Mouse (Mus musculus) liver, postnatal 0 days (tissue): ENCODE data around the gene Ndufb4. TPM values are rescaled to one million over a fixed set of nuclear protein-coding genes. Genes with fewer than 3 reads are reported as not detected.

Experiments used
- ATAC-seq: fragments of 200-750 bp; cut with Nextera tagmentation; 2 replicates; pipeline ENCODE4 v1.8.0; 2017; ENCODE audit warnings: mild to moderate bottlenecking, moderate library complexity
- DNase-seq: peaks from one replicate; pipeline ENCODE4 v3.0.0-alpha.2; 2016
- H3K27ac ChIP-seq: fragments of 300-500 bp; sonication (generic); 2 replicates; pipeline ENCODE4 v1.5.1; 2014; ENCODE audit warnings: antibody characterized with exemption, moderate library complexity, mild to moderate bottlenecking, low read depth
- H3K27me3 ChIP-seq: fragments of 300-500 bp; sonication (generic); 2 replicates; pipeline ENCODE4 v1.6.1; 2014; ENCODE audit warnings: low read length, control low read depth, mixed read lengths; ENCODE audit not compliant: insufficient read depth
- H3K36me3 ChIP-seq: fragments of 300-500 bp; sonication (generic); replicated peaks from 2 replicates; pipeline ENCODE4 v1.6.1; 2014; ENCODE audit warnings: mild to moderate bottlenecking, control low read depth, low read length, moderate library complexity, mixed read lengths; ENCODE audit not compliant: insufficient read depth
- H3K4me1 ChIP-seq: fragments of 300-500 bp; sonication (generic); 2 replicates; pipeline ENCODE4 v1.6.1; 2014; ENCODE audit warnings: antibody characterized with exemption, mild to moderate bottlenecking, control low read depth; ENCODE audit not compliant: insufficient read depth
- H3K4me2 ChIP-seq: fragments of 300-500 bp; sonication (generic); 2 replicates; pipeline ENCODE4 v1.6.1; 2014; ENCODE audit warnings: low read depth, mild to moderate bottlenecking, low read length, moderate library complexity, mixed read lengths
- H3K4me3 ChIP-seq: fragments of 300-500 bp; sonication (generic); 2 replicates; pipeline ENCODE4 v1.5.1; 2014; ENCODE audit warnings: low read depth, low read length
- H3K9ac ChIP-seq: fragments of 300-500 bp; sonication (generic); replicated peaks from 2 replicates; pipeline ENCODE4 v1.6.1; 2014; ENCODE audit warnings: mild to moderate bottlenecking, moderate library complexity
- H3K9me3 ChIP-seq: fragments of 300-500 bp; sonication (generic); 2 replicates; pipeline ENCODE4 v1.6.1; 2016; ENCODE audit warnings: mild to moderate bottlenecking, control low read depth, low read length, mixed read lengths
- CTCF ChIP-seq: sonication (generic); IDR thresholded peaks from 2 replicates; pipeline ENCODE4 v1.5.1; 2016; ENCODE audit warnings: antibody characterized with exemption, low read depth
- EP300 ChIP-seq: IDR thresholded peaks from 2 replicates; pipeline ENCODE4 v1.6.1; 2016; ENCODE audit warnings: antibody characterized with exemption, low read depth, mild to moderate bottlenecking
- WGBS: fragments of 180-500 bp; shearing (Covaris S2); extraction: QIAGEN DNeasy Blood & Tissue Kit; methylation state at CpG from one replicate; pipeline ENCODE4 v1.1.7; 2014; ENCODE audit not compliant: insufficient replicate concordance; 5-methylcytosine and 5-hydroxymethylcytosine counted together
- polyA plus RNA-seq: library from polyadenylated mRNA; unstranded; fragments of >200 nt; fragmentation: Nextera tagmentation; extraction: Ambion mirVana; gene quantifications from 2 replicates; pipeline ENCODE4 v1.2.1, GENCODE M21; 2015

Gene Ndufb4
- polyA plus RNA-seq, 1 experiment from 2014 or later = 67.3 TPM

DNA sequence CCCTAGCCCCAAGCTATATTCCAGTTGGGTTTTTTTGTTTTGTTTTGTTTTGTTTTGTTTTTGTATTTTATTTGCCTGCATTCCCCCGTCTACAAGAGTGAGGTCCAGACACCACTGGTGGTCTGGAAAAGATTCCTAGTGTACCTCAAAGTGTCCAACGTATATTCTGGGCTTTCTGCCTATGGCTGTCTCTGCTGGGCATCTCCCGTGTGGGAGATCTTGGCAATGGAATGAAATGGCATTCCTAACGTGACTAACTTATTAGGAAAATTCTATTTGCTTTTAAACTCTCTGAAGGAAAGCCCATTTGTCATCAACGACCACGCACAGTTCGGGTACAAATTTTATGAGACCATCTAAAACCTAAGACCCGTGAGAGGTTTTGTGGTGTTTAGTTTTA lies 38.8 kb downstream of the Ndufb4 start:
- no peaks in the 10 kb centered on the region for H3K9me3 ChIP-seq
- H3K36me3 ChIP-seq = peaks cover 2% of the 10 kb centered on the region; the same call in 1 of the 2 replicates
- H3K4me3 ChIP-seq = no peak overlapping the region
- H3K4me1 ChIP-seq = no peaks in the 10 kb centered on the region
- no peak for ATAC-seq
- no peaks in the 10 kb centered on the region for H3K27me3 ChIP-seq
- no peak for DNase-seq
- H3K9ac ChIP-seq = no peak overlapping the region
- no peak overlapping the region for H3K27ac ChIP-seq
- 77% methylated on average over 8 of the region's 8 CpGs for WGBS
- H3K4me2 ChIP-seq = no peak overlapping the region
- TF ChIP-seq CTCF (no peak), EP300 (no peak)

DNA sequence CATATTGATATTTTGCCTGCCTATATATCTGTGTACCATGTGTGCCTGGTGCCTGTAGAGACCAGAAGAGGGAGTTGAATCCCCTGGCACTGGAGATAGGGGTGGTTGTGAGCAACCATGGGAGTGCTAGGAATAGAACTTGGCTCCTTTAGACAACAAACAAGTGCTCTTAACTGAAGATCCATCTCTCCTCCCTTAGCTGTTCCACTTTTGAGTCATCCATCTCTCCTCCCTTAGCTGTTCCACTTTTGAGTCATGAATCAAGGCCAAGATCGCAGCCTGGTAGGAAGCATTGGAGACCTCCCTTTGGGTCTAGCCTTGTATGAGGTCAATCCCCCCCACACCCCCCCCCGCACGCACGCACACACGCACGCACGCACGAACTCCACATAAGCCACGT lies 39.7 kb downstream of the Ndufb4 start:
- WGBS = 71% methylated on average over 9 of the region's 9 CpGs
- Histone ChIP-seq H3K27ac (no peak overlapping the region), H3K9me3 (no peaks in the 10 kb centered on the region), H3K9ac (no peak overlapping the region), H3K27me3 (no peaks in the 10 kb centered on the region), H3K4me2 (no peak overlapping the region), H3K4me3 (no peak overlapping the region), H3K4me1 (no peaks in the 10 kb centered on the region), H3K36me3 (peaks cover 1% of the 10 kb centered on the region; the same call in 1 of the 2 replicates)
- no peak for DNase-seq
- no peak for ATAC-seq
- TF ChIP-seq EP300 (no peak), CTCF (no peak)

DNA sequence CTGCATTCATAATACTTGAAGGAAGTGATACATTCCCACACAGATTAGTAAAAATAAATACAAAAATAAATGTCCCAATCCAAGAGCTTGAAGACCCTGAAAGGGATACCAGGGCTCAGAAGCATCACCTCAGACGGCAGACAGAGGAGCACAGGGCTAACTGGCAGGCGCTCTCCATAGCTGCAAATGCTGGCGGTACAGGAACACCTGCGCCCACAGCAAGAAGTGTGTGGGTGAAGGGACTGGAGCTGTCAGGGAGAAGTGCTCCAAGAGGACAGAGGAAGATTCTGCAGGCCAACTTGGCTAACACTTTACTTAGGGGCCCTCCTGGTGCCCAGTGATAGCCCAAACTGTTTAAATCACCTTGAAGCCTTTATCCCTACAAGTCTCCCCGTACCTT lies 42.2 kb downstream of the Ndufb4 start:
- H3K9me3 ChIP-seq = no peaks in the 10 kb centered on the region
- ATAC-seq = no peak
- TF ChIP-seq CTCF (no peak), EP300 (no peak)
- H3K4me2 ChIP-seq = no peak overlapping the region
- H3K36me3 ChIP-seq = peaks cover 4% of the 10 kb centered on the region; the same call in 1 of the 2 replicates
- H3K9ac ChIP-seq = no peak overlapping the region
- H3K27ac ChIP-seq = no peak overlapping the region
- no peaks in the 10 kb centered on the region for H3K27me3 ChIP-seq
- no peak for DNase-seq
- 88% methylated on average over 5 of the region's 5 CpGs for WGBS
- no peak overlapping the region for H3K4me3 ChIP-seq
- no peaks in the 10 kb centered on the region for H3K4me1 ChIP-seq

DNA sequence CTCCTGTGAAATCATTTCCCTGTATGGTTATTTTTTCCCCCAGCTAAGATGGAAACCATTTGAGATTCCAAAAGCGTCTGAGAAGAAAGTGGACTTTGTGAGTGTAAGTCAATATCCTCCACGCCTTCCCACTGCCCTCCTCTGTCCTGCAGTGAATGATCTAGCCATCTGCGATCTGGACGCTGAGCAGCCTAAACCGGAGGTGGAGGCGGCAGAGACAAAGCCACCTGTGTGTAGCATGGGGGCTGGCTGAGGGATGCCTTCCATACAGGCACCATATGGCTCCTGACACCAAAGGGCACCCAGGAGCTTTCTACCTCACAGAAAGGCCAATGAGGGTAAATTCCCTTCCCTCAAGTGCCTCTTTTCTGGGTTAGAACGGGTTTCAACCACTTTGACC lies 43.2 kb downstream of the Ndufb4 start:
- no peak overlapping the region for H3K4me2 ChIP-seq
- no peak for ATAC-seq
- no peaks in the 10 kb centered on the region for H3K9me3 ChIP-seq
- H3K27me3 ChIP-seq = no peaks in the 10 kb centered on the region
- H3K4me3 ChIP-seq = no peak overlapping the region
- DNase-seq = no peak
- no peak overlapping the region for H3K27ac ChIP-seq
- H3K36me3 ChIP-seq = peaks cover 4% of the 10 kb centered on the region; the same call in 1 of the 2 replicates
- 81% methylated on average over 7 of the region's 7 CpGs for WGBS
- no peaks in the 10 kb centered on the region for H3K4me1 ChIP-seq
- no peak overlapping the region for H3K9ac ChIP-seq
- no peak for TF ChIP-seq EP300
- no peak for TF ChIP-seq CTCF

DNA sequence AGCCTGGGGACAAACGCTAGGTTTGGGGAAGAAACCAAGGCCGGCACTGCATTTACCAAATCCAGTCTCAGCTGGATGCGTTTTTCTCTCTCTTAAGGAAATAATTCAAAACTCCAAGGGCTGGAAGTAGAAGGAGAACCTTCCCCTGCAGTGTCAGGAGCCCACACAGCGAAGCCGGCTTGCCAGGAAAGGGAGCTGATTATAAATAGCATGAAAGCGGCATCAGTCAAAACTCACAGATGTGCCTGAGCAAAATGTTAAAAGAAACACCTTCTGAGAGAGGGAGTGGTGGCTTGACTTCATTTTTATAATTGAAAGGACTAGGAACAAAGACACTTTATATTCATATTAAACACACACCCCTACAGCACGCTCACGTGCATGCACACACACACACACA lies 43.9 kb downstream of the Ndufb4 start:
- TF ChIP-seq EP300 (no peak), CTCF (no peak)
- DNase-seq (no peak), ATAC-seq (no peak)
- Histone ChIP-seq H3K9me3 (no peaks in the 10 kb centered on the region), H3K27ac (no peak overlapping the region), H3K36me3 (peaks cover 4% of the 10 kb centered on the region; the same call in 1 of the 2 replicates), H3K4me1 (no peaks in the 10 kb centered on the region), H3K4me3 (no peak overlapping the region), H3K4me2 (no peak overlapping the region), H3K9ac (no peak overlapping the region), H3K27me3 (no peaks in the 10 kb centered on the region)
- 78% methylated on average over 8 of the region's 8 CpGs for WGBS

DNA sequence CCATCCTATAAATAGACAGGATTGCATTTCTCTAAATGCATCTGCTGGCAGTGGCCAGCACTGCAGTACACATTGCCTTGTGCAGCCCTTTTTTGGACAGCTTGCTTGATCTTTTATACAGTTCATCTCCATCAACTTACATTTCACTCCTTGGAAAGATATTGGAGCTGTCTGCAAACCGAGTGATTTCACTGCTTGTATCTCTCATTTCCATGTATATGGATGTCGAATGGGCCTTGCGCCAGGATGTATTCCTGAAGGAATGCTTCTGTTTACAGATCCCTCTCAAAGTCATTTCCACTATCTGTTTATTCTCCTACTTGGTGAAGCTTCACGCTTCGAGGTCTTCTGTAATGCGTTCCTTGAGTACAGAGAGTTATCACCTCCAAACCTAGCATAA lies 50.0 kb downstream of the Ndufb4 start:
- ATAC-seq (no peak), DNase-seq (no peak)
- H3K9me3 ChIP-seq = no peaks in the 10 kb centered on the region
- TF ChIP-seq CTCF (no peak), EP300 (no peak)
- H3K4me1 ChIP-seq = no peaks in the 10 kb centered on the region
- 0 out of 2 replicates have a peak, but pooled peaks cover under 1% of the 10 kb centered on the region for H3K36me3 ChIP-seq
- H3K4me2 ChIP-seq = no peak overlapping the region
- H3K9ac ChIP-seq = no peak overlapping the region
- H3K4me3 ChIP-seq = no peak overlapping the region
- H3K27me3 ChIP-seq = no peaks in the 10 kb centered on the region
- no peak overlapping the region for H3K27ac ChIP-seq
- 83% methylated on average over 6 of the region's 6 CpGs for WGBS

DNA sequence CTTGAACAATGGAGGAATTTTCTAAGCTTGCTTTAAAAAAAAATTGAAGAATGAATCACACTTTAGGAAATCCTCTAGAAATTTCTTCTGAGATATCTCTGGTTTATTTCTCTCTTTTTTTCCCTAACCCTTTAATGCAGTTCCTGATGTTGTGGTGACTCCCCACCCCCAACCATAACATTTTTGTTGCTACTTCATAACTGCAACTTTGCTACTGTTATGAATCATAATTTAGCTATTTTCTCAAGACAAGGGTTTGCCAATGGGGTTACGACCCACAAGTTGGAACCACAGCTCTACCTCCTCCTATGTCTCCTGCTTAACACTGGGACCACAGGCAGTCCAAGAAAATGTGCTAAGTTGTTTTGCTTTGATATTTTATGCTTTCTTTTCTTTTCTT lies 50.8 kb downstream of the Ndufb4 start:
- Histone ChIP-seq H3K4me1 (no peaks in the 10 kb centered on the region), H3K4me3 (no peak overlapping the region), H3K27ac (no peak overlapping the region), H3K9ac (no peak overlapping the region), H3K9me3 (no peaks in the 10 kb centered on the region), H3K27me3 (no peaks in the 10 kb centered on the region), H3K36me3 (no peaks in the 10 kb centered on the region), H3K4me2 (no peak overlapping the region)
- DNase-seq (no peak), ATAC-seq (no peak)
- no peak for TF ChIP-seq EP300
- no peak for TF ChIP-seq CTCF
- WGBS = 65% methylated on average over 1 of the region's 1 CpGs
